Mouse (Mus musculus) cortical plate, adult 2 months (tissue): ENCODE data around the gene Mtm1.

Experiments used
- CTCF ChIP-seq: fragments of 200-500 bp; IDR thresholded peaks from 2 replicates; pipeline ENCODE4 v1.5.1; 2011; ENCODE audit warnings: mild to moderate bottlenecking, control low read depth, low read length; ENCODE audit not compliant: insufficient read depth; ENCODE audit errors: extremely low read depth
- POLR2A ChIP-seq: fragments of 200-500 bp; IDR thresholded peaks from 2 replicates; pipeline ENCODE4 v1.6.1; 2011; ENCODE audit warnings: mild to moderate bottlenecking, low read length, control low read depth; ENCODE audit not compliant: insufficient read depth; ENCODE audit errors: extremely low read depth

- no peak for TF ChIP-seq POLR2A
- TF ChIP-seq CTCF: no peak
These were observed 74.9 kb downstream of the Mtm1 start for GRCm38 (mm10) chrX:71285473-71285872.
